Mouse (Mus musculus) urinary bladder, postnatal 25 days (tissue): ENCODE results near the gene B4galt4.
"Not testable (repeated sequence)": the region's sequence is repeated elsewhere in the genome, so short reads cannot be mapped to it uniquely, and the experiment has no call there.

Experiments
- DNase-seq: peaks from one replicate; pipeline ENCODE4 v3.0.0; 2022; ENCODE audit warnings: low spot score

Gene B4galt4

GRCm38 (mm10) chr16:38742113-38742658, at the start of gene B4galt4:
B4galt4 (plus strand) TSS chr16:38742264.
- DNase-seq = peak; percentile 72

GRCm38 (mm10) chr16:38694906-38695540, 47.0 kb upstream of the B4galt4 start:
- no peak for DNase-seq

GRCm38 (mm10) chr16:38695557-38695956, 46.5 kb upstream of the B4galt4 start:
- no peak for DNase-seq

GRCm38 (mm10) chr16:38697611-38698010, 44.5 kb upstream of the B4galt4 start:
- DNase-seq = no peak

GRCm38 (mm10) chr16:38700392-38701162, 41.5 kb upstream of the B4galt4 start:
- no peak for DNase-seq

GRCm38 (mm10) chr16:38701492-38702185, 40.4 kb upstream of the B4galt4 start:
- DNase-seq = no peak

- DNase-seq = no peak
Observed at GRCm38 (mm10) chr16:38702316-38702715, 39.7 kb upstream of the B4galt4 start.

GRCm38 (mm10) chr16:38703501-38703900, 38.6 kb upstream of the B4galt4 start:
- DNase-seq = no peak

GRCm38 (mm10) chr16:38705531-38706281, 36.4 kb upstream of the B4galt4 start:
- DNase-seq = no peak

- DNase-seq = no peak
Observed at GRCm38 (mm10) chr16:38706782-38707181, 35.3 kb upstream of the B4galt4 start.

GRCm38 (mm10) chr16:38708962-38709520, 33.0 kb upstream of the B4galt4 start:
- DNase-seq = no peak

- no peak for DNase-seq
Observed at GRCm38 (mm10) chr16:38711245-38711644, 30.8 kb upstream of the B4galt4 start.

- DNase-seq = no peak
Observed at GRCm38 (mm10) chr16:38712105-38712504, 30.0 kb upstream of the B4galt4 start.

GRCm38 (mm10) chr16:38712581-38713403, 29.3 kb upstream of the B4galt4 start, which contains the start of gene Arhgap31:
Arhgap31 (minus strand) TSS chr16:38713274.
- peak; percentile 70 for DNase-seq

GRCm38 (mm10) chr16:38713404-38714258, 28.4 kb upstream of the B4galt4 start:
- no peak for DNase-seq

GRCm38 (mm10) chr16:38714259-38714526, 27.9 kb upstream of the B4galt4 start:
- not testable (repeated sequence) for DNase-seq

GRCm38 (mm10) chr16:38721377-38721776, 20.7 kb upstream of the B4galt4 start:
- DNase-seq = no peak

GRCm38 (mm10) chr16:38724256-38724655, 17.8 kb upstream of the B4galt4 start:
- DNase-seq = no peak

- DNase-seq = no peak
Observed at GRCm38 (mm10) chr16:38724974-38725373, 17.1 kb upstream of the B4galt4 start.
